Mouse (Mus musculus): ENCODE results near the gene Vav3.

GRCm38 (mm10) chr3:109731592-109732230 lies 391.3 kb downstream of the Vav3 start:
- TF ChIP-seq CTCF (IDR thresholded peaks at IDR 0.05) (no peak), POLR2A (IDR thresholded peaks at IDR 0.05; ENCODE audit: insufficient read depth, low read depth, low read length) (no peak), EP300 (IDR thresholded peaks at IDR 0.05; ENCODE audit: insufficient read depth, low read depth, low read length) (no peak)
